In the genomic region with DNA sequence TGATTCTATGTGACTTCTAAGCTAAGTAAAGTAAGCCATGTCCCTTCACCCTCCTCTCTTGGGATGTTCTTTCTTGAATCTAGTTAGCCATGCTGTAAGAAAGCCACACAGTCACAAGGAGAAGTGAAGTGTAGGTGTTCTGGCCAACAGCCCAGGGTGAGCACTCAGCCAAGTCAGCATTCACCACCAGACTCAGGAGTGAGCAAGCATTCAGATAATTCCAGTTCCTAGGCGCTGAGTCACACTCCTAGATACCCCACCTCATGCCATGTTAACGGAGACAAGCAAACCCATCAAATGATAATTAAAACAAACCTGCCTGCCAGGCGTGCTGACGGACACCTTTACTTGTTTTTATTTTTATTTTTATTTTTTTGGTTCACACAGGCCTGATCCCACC, we compare ENCODE assay signal across 8 mouse cellular contexts. TPM values are rescaled to one million over a fixed set of nuclear protein-coding genes. Genes with fewer than 3 reads are reported as not detected.
DNase-seq lines count a peak whose midpoint lies in the region; ATAC-seq lines count a peak whose summit lies in the region.

No protein-coding gene starts in this region.

- H3K9me3 ChIP-seq in kidney, embryonic 15.5 days (replicated peaks): no peaks in the 10 kb centered on the region; the same call in 1 of the 2 replicates
- H3K9me3 ChIP-seq in hindbrain, embryonic 13.5 days: no peaks in the 10 kb centered on the region

- DNase-seq in kidney, adult 11 months: peak; percentile 78
- DNase-seq in cerebellum, postnatal 14 days: peak; percentile 71 to 79
- peak; percentile 82 to 85 for DNase-seq in kidney, postnatal 36 days
- DNase-seq in lung, postnatal 36 days: peak; percentile 91
- no peak for DNase-seq in thymus, postnatal 0 days (ENCODE audit: low spot score)
- no peak for DNase-seq in gastrocnemius, adult 8-10 months (ENCODE audit: low spot score in 2 of 2)

- no peak overlapping the region for H3K4me2 ChIP-seq in kidney, embryonic 15.5 days
- H3K4me2 ChIP-seq in hindbrain, embryonic 13.5 days: no peak overlapping the region

- H3K4me3 ChIP-seq in kidney, embryonic 15.5 days (replicated peaks): no peak overlapping the region
- H3K4me3 ChIP-seq in hindbrain, embryonic 13.5 days: no peak overlapping the region

- WGBS in kidney, embryonic 15.5 days: 94% methylated on average over 4 of the region's 4 CpGs
- WGBS in hindbrain, embryonic 13.5 days: 93% methylated on average over 4 of the region's 4 CpGs

- H3K36me3 ChIP-seq in kidney, embryonic 15.5 days: peaks cover 37% of the 10 kb centered on the region
- H3K36me3 ChIP-seq in hindbrain, embryonic 13.5 days: peaks cover 23% of the 10 kb centered on the region

- H3K4me1 ChIP-seq in kidney, embryonic 15.5 days: no peaks in the 10 kb centered on the region
- no peaks in the 10 kb centered on the region for H3K4me1 ChIP-seq in hindbrain, embryonic 13.5 days (replicated peaks)

- H3K9ac ChIP-seq in kidney, embryonic 15.5 days: no peak overlapping the region
- H3K9ac ChIP-seq in hindbrain, embryonic 13.5 days: no peak overlapping the region

- H3K27ac ChIP-seq in kidney, embryonic 15.5 days: no peak overlapping the region
- no peak overlapping the region for H3K27ac ChIP-seq in hindbrain, embryonic 13.5 days

- H3K27me3 ChIP-seq in kidney, embryonic 15.5 days: no peaks in the 10 kb centered on the region
- H3K27me3 ChIP-seq in hindbrain, embryonic 13.5 days: no peaks in the 10 kb centered on the region

- ATAC-seq in kidney, embryonic 15.5 days (replicated peaks; ENCODE audit: low FRiP score): no peak
- ATAC-seq in hindbrain, embryonic 13.5 days (ENCODE audit: low FRiP score): no peak

RNA-seq across cellular contexts. Expression of gene Numb, which starts 47.1 kb away (rescaled TPM):
- polyA plus RNA-seq in kidney, embryonic 15.5 days (2015; fragmentation: Nextera tagmentation; extraction: Ambion mirVana): 41.2 and 41.3 TPM in 2 replicates
- polyA plus RNA-seq in thymus, postnatal 0 days (2015; fragmentation: Nextera tagmentation; extraction: Ambion mirVana): 13.6 and 14.9 TPM in 2 replicates
- polyA plus RNA-seq in hindbrain, embryonic 13.5 days (2015; fragmentation: Nextera tagmentation; extraction: Ambion mirVana): 19.9 and 25.6 TPM in 2 replicates
- total RNA-seq in gastrocnemius, adult 8-10 months (2022): 10 to 100 TPM; 14.0 to 18.2 (median 16.4) TPM

Comparison
In these comparisons a context has a peak if more than half of its experiments do, and no peak if none do; other contexts are left out.
1. DNase-seq: peak in kidney, adult 11 months (single experiment), cerebellum, postnatal 14 days (2 of 2), kidney, postnatal 36 days (2 of 2) and lung, postnatal 36 days (single experiment); none in thymus, postnatal 0 days (single experiment) and gastrocnemius, adult 8-10 months (0 of 2).